Mouse (Mus musculus) adrenal gland, postnatal 25 days (tissue): ENCODE measurements around the gene Vipas39. TPM values are rescaled to one million over a fixed set of nuclear protein-coding genes. Genes with fewer than 3 reads are reported as not detected.
"Not testable (repeated sequence)": the region's sequence is repeated elsewhere in the genome, so short reads cannot be mapped to it uniquely, and the experiment has no call there.

Source experiments
- DNase-seq: peaks from one replicate; pipeline ENCODE4 v3.0.0; 2021; ENCODE audit warnings: mixed read lengths
- total RNA-seq: library from RNA; stranded (reverse); gene quantifications from 2 replicates; pipeline ENCODE4 v1.2.3, GENCODE M21; 2021

The Vipas39 gene
- total RNA-seq, 1 experiment from 2014 or later, result 36.7 TPM

DNA sequence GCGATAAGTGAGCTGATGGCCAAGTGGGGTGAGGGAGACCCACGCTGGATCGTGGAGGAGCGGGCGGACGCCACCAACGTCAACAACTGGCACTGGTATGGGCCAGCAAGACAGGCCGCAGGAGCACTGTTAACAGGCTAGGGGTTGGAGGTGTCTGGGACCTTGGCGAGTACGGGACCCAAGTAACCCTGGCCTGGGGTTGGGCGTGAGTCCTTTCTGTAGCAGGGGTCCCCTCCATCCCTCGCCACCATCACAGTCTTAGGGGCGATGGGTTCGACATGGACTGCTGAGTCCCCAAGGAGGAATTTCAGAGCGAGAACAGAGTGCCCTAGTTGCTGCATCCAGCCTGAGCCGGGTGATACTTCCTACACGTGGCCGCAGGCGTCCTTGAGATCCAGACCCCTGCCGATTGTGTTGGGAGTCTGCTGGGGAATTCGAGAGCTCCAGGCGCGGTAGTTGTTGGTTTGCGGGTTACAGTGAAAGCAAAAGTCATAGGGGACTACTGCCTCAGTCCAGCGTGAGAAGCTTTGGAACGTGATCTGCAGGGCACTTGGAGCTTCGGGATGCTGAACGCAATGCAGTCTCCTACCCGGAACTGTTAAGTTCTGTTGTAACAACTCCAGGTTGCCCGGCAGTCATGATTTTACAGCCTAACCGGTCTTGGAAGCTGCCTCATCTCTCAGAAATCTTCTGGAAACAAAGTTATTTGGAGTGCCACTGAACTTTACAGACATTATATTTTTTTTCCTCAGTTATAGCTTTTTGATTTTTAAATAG lies 959 bp upstream of the Vipas39 start:
- no peak for DNase-seq

GRCm38 (mm10) chr12:87265444-87265843 lies 612 bp downstream of the Vipas39 start:
- no peak for DNase-seq

GRCm38 (mm10) chr12:87260562-87260961 lies 5.5 kb downstream of the Vipas39 start:
- DNase-seq, result no peak

- no peak for DNase-seq
These were observed 9.4 kb downstream of the Vipas39 start for GRCm38 (mm10) chr12:87256629-87257028.

DNA sequence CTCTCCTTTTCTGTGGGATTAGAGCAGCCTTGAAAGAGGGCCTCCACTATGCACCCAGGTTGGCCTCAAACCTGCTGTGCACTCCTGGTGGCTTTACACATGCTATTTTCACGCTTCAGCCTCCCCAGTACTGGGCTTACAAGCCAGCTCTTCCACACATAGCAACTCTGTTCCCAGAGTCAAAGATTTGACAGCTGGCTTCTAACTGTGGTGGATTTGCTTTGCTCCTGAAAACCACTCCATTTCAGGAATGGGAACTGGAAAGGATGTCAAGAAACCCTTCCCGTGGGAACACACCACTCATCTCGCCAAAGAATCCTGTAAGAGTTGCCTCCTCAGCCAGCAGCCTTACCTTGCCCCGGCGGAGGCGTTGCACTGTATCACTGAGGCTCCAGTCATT lies 12.2 kb downstream of the Vipas39 start:
- no peak for DNase-seq

DNA sequence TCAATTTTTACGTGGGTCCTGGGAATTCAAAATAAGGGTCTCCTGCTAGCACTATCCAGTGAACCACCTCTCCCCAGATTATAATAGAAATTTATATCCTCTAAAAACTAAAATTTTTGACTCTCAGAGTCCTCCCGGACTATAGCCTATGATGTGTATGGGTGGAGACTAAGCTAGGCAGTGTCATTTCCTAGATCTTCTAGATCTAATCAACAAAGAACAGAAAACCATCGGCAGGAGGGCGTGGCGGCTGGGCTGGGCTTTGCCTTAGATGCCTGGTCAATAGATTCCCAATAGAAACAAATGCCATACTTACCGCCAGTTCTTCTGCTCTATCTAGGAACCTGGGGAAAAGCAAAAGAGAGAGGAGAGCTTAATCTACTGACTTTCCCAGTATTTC lies 15.9 kb downstream of the Vipas39 start:
- no peak for DNase-seq

GRCm38 (mm10) chr12:87238632-87239031 lies 27.4 kb downstream of the Vipas39 start, which contains the start of gene Noxred1:
Noxred1 (minus strand) TSS chr12:87238732.
- no peak for DNase-seq

DNA sequence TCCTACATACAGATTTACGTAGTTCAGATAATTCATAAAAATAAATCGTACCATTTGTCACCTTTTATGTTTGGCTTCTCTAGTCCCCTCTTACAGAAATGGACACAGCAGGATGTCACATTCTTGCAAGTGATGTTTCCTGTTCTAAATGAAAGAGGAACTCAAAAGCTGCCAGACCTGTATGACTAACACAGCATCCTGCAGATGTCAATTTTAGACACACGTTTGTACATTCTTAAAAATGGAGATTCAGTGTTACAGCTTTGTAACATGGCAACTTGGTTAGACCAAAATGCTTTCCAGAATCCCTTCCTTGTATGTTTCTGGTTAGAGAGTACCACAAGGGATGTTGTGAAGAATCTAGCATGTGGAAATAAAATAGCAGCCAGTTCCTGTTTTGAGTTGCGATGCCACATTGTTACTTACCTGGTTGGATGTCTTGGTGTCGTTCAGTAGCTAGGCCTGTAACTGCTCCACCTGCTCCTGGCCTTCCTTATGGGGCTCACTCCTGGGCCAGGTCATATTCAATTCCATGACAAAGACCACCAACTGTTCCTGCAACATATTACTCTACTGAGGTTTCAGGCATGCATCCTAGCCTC lies 29.1 kb downstream of the Vipas39 start:
- DNase-seq, result no peak

GRCm38 (mm10) chr12:87230379-87230895 lies 35.6 kb downstream of the Vipas39 start:
- DNase-seq, result no peak

DNA sequence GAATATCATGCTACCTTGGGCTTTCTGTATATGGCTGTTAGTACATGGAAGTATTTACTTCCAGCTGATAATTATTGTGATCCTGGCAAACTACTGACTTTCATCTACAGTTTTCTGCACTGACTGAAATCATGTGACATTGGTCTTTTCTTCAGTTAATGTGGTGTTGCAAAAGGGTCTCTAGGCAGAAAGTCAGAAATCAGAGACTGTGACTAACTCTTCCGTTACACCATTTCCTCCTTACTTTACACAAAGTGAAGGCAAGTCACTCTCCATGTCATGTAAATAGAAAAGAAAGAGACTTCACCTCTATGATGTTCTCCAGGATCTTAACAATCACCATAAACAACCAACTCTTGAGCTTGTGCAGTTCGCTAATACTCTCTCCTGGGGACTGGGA lies 36.4 kb downstream of the Vipas39 start:
- DNase-seq, result no peak

GRCm38 (mm10) chr12:87226801-87227200 lies 39.3 kb downstream of the Vipas39 start:
- DNase-seq, result no peak

DNA sequence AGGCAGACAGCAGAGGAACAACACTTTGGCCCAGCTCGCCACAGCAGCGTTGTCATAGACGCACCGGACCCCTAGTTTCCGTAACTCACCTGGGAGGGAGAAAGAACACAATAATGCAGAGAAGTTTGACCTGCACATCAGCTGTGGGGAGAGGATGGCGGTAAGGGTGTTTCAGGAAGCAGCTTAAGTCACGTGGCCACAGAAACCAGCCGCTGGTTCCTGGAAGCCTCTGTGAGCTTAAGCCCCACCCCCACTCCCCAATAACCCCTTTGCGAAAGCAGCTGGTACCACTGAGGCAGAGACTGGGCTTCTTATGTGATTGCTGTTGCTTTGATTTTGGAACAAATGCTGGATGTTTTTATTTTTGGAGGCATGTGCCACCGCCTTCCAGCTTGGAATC lies 41.1 kb downstream of the Vipas39 start:
- DNase-seq, result no peak

GRCm38 (mm10) chr12:87219362-87219761 lies 46.7 kb downstream of the Vipas39 start:
- DNase-seq, result peak; percentile 5

DNA sequence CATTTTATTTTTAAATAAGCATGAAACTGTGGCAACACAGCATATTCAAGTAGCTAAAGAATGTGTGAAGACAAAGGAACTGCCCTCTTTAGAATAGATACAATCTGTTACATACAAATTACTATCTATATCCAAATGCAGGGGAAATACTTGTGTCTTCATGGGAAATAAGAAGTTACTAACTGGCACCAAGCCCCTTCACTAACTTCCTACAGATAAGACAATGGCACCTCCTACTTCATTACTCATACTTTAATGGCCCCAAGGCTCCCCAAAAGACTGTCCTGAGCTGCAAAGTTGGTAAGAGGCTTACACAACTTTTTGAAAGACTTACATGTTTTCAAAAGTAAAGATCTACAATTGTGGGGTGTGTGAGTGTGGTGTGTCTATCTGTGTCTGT lies 48.5 kb downstream of the Vipas39 start:
- no peak for DNase-seq

DNA sequence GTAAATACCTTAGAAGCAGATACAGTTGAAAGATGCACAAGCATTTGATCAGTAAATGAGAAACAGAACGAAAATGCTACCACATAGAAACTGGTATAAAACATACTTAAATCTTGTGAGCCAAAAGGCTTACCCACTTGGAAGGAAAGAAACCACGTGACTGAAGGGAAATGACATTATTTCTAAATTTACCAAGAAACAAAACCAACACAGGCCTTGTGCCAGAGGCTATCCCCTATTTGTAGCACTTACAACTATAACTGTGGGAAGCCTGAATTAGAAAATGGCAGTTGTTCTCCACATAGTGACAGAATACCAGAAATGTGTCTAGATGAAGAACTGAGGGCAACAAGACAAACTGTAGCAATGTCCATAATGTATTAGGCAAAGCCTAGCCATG lies 50.0 kb downstream of the Vipas39 start:
- DNase-seq, result no peak

DNA sequence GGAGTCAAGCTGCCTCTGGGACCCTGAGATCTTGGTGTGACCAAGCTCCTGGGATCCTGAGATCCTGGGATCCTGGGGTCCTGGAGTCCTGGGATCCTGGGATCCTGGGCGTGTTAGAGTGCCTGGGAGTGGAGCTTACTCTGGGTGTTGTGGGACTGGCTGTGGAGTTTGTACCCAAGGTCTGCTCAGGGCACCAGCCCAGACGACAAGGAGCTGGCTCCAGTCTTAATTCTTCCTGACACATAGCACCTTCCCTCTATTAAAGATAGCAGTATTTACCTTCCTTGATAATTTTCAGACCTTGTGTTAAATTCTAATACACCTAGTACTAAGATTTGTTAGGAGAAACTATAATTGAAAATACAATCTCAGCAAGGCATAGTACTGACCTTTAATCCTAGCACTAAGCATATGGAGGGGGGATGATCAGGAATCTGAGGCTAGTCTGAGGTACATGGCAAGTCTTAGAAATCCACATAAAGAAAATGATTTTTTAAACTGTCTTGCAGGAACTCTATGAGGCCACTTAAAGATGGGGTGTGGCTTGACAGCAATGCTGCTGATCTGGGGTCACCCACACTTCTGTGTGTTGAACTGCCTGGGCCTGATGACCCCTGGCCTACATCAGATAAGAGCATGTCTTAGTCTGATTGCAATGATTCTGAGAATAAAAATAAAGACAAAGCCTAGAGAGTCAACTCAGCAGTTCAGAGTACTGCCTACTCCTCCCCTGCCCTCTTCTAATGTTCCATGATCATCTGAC lies 53.0 kb downstream of the Vipas39 start:
- DNase-seq, result no peak

DNA sequence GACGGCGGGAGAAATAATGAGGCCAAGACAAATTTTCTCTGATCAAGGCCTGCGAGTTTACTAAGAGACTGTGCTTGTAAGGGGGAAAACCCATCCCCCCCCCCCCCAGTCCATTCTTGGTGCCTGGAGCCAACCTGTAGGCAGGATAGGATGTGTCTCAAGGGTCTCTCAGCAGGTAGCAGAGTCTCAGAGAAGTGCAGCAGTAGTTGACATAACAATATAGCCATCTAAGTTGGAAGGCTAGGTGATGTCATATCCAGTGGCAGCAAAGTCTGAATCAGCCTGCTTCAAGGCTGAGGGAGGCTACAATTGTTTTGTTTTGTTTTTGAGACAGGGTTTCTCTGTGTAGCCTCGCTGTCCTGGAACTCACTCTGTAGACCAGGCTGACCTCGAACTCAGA lies 60.3 kb downstream of the Vipas39 start:
- not testable (repeated sequence) for DNase-seq

- no peak for DNase-seq
These were observed 64.4 kb downstream of the Vipas39 start for GRCm38 (mm10) chr12:87201694-87202093.

GRCm38 (mm10) chr12:87199973-87200586 lies 66.0 kb downstream of the Vipas39 start, which contains the start of gene Tmed8:
Tmed8 (minus strand) TSS chr12:87200454.
- DNase-seq, result peak; percentile 78

DNA sequence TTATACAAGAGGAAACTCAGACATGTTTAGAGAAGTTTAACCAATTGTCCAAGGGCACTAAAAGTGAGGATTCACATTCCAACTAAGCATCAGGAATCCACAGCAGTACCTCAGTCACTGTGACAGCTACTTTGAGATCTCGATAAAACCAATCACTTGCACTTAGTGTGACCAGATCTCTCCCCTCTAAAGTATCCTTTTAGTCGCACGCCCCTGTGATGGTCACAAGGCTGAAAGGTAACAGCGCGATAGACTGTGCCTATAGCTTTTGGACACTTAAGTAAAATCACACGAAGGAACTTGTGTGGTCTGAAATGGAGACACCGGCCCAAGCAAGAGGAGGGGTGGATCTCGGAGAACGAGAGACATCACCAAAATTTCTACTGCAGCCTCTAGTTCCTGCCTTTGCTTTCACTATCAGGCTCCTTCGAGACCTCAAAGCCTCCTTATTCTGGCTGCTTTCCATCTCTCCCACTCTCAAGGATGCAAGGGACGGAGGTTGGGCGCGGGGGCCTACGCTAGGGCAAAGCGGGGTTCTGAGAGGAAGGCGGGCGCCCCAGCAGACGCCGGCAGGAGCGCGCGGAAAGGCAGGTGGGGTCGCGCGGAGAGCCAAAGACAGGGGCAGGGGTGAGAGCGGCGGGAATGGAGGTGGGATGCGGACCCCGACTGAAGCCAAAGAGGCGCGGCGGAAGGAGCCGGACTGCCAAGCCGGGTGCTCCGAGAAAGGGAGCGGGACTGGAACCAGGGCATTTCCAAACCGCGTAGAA lies 66.7 kb downstream of the Vipas39 start, which contains the start of gene Samd15:
Gene Samd15 (plus strand): TSS at position 518 of the 767 bp plus-strand sequence.
- peak; percentile 47 for DNase-seq

DNA sequence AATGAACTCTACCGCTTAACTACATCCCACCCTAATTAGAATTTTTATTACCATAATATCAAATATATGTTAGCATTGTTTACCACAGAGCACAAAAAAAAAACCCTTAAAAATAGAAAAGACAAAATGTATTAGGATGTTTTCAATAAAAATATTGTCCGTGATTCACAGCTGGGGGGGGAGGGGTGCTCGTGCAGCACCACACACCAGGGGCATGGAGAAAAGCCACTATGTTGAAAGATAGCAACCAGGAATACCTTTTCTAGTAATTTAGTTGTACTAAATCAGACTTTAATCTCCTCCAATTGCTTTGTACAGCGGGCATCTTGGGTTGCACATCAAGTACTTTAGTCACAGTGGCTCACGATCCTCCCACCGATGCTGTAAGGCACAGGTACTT lies 67.3 kb downstream of the Vipas39 start:
- DNase-seq, result no peak
